ENCODE assay signal across 19 mouse cellular contexts in the genomic region with DNA sequence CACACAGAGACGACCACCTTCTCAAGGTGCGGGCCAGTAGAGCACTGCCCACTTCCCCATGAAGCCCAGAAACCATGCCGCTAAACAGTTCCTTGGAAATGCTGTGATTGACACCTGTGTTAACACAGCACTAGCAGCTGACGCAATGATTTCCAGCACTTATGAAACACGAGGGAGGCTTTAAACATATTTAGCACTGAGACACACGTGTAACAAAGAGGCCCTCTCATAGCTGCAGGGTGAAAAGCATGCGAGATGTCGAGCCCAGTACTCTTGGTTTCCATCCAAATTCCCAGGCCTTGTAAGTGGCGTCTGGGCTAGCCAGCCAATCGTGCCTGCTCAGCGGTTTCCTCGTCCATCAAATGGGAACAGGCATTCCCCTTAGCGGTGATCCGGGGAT.
DNase-seq lines count a peak whose midpoint lies in the region; ATAC-seq and TF ChIP-seq lines count a peak whose summit lies in the region.
"Had no signal": no experiment of that assay in that cellular context is flagged by ENCODE, and none has a peak within 500 bp of the region (broad histone marks: within the 10 kb centered on the region; RNA-seq: fewer than 3 reads in every experiment).

No protein-coding gene starts in this region.

- no peak overlapping the region for H3K9ac ChIP-seq in hindbrain, embryonic 12.5 days
- H3K9ac ChIP-seq in hindbrain, embryonic 11.5 days (ENCODE audit: low read depth, low read length), result no peak overlapping the region
- no peak overlapping the region for H3K9ac ChIP-seq in stomach, embryonic 14.5 days (replicated peaks; ENCODE audit: low read depth, low read length)
- no peak overlapping the region for H3K9ac ChIP-seq in stomach, postnatal 0 days (ENCODE audit: low read length)
- H3K9ac ChIP-seq in limb, embryonic 12.5 days (replicated peaks), result no peak overlapping the region
- H3K9ac ChIP-seq: lung, embryonic 15.5 days; midbrain, embryonic 12.5 days had no signal

- no peak overlapping the region for H3K4me2 ChIP-seq in hindbrain, embryonic 12.5 days (replicated peaks)
- H3K4me2 ChIP-seq in hindbrain, embryonic 11.5 days (replicated peaks; ENCODE audit: low read depth, low read length), result no peak overlapping the region
- no peak overlapping the region for H3K4me2 ChIP-seq in stomach, embryonic 14.5 days (replicated peaks; ENCODE audit: low read depth, low read length)
- no peak overlapping the region for H3K4me2 ChIP-seq in stomach, postnatal 0 days (replicated peaks; ENCODE audit: low read depth)
- H3K4me2 ChIP-seq in limb, embryonic 12.5 days, result no peak overlapping the region
- H3K4me2 ChIP-seq: liver, embryonic 11.5 days; lung, embryonic 15.5 days; midbrain, embryonic 12.5 days had no signal

- TF ChIP-seq EP300 in stomach, postnatal 0 days (optimal IDR thresholded peaks at IDR 0.05), result no peak

- no peaks in the 10 kb centered on the region for H3K4me1 ChIP-seq in hindbrain, embryonic 12.5 days
- H3K4me1 ChIP-seq in hindbrain, embryonic 11.5 days (replicated peaks; ENCODE audit: control insufficient read depth, insufficient read depth, low read length), result no peaks in the 10 kb centered on the region
- H3K4me1 ChIP-seq in stomach, embryonic 14.5 days (ENCODE audit: control insufficient read depth, insufficient read depth, low read length), result 0 out of 2 replicates have a peak, but pooled peaks cover 2% of the 10 kb centered on the region
- no peaks in the 10 kb centered on the region for H3K4me1 ChIP-seq in stomach, postnatal 0 days (replicated peaks; ENCODE audit: control insufficient read depth, insufficient read depth)
- peaks cover 50% of the 10 kb centered on the region for H3K4me1 ChIP-seq in limb, embryonic 12.5 days (replicated peaks)
- H3K4me1 ChIP-seq: midbrain, embryonic 12.5 days had no signal

- no peak for ATAC-seq in hindbrain, embryonic 12.5 days (ENCODE audit: low FRiP score)
- no peak for ATAC-seq in hindbrain, embryonic 11.5 days (ENCODE audit: low FRiP score)
- 0 out of 2 replicates have a peak, but pooled peaks have one; percentile 18 for ATAC-seq in stomach, embryonic 14.5 days (ENCODE audit: insufficient number of reproducible peaks, insufficient read depth, low FRiP score, low read depth)
- ATAC-seq in stomach, postnatal 0 days (ENCODE audit: low FRiP score, low TSS enrichment), result no peak
- ATAC-seq in limb, embryonic 12.5 days (ENCODE audit: insufficient number of reproducible peaks, insufficient read depth, low FRiP score, low TSS enrichment, low read depth), result peak; percentile 56; the same call in 1 of the 2 replicates
- ATAC-seq in activated CD4-positive, CD25-positive, alpha-beta regulatory T cell, adult 4 months, result no peak

- no peak overlapping the region for H3K4me3 ChIP-seq in hindbrain, embryonic 12.5 days
- no peak overlapping the region for H3K4me3 ChIP-seq in hindbrain, embryonic 11.5 days (ENCODE audit: low read depth, low read length)
- H3K4me3 ChIP-seq in stomach, embryonic 14.5 days (ENCODE audit: low read depth, low read length), result no peak overlapping the region
- no peak overlapping the region for H3K4me3 ChIP-seq in stomach, postnatal 0 days (ENCODE audit: low read depth, low read length)
- no peak overlapping the region for H3K4me3 ChIP-seq in limb, embryonic 12.5 days (replicated peaks)
- H3K4me3 ChIP-seq: erythroblast, embryonic 14.5 days; lung, embryonic 15.5 days; midbrain, embryonic 12.5 days had no signal

- no peak for DNase-seq in hindbrain, embryonic 11.5 days (ENCODE audit: low spot score)
- DNase-seq in stomach, postnatal 0 days (ENCODE audit: low spot score), result no peak
- DNase-seq in telencephalon, adult 2 months (ENCODE audit: low read depth, low spot score), result peak; percentile 17
- DNase-seq in adrenal gland, adult (ENCODE audit: inconsistent age in 2 of 2, low spot score in 1 of 2), result no peak
- DNase-seq: adrenal gland, postnatal 10 days; cerebellum, postnatal 10 days; embryo, embryonic 11 days; right cerebral cortex, postnatal 25 days; thymus, postnatal 14 days had no signal

- H3K9me3 ChIP-seq in hindbrain, embryonic 12.5 days (replicated peaks), result no peaks in the 10 kb centered on the region
- no peaks in the 10 kb centered on the region for H3K9me3 ChIP-seq in hindbrain, embryonic 11.5 days (ENCODE audit: control insufficient read depth, low read length)
- no peaks in the 10 kb centered on the region for H3K9me3 ChIP-seq in stomach, embryonic 14.5 days (ENCODE audit: control insufficient read depth, low read depth, low read length)
- no peaks in the 10 kb centered on the region for H3K9me3 ChIP-seq in stomach, postnatal 0 days (ENCODE audit: control insufficient read depth, low read length)
- H3K9me3 ChIP-seq in limb, embryonic 12.5 days, result no peaks in the 10 kb centered on the region
- H3K9me3 ChIP-seq: G1E; lung, embryonic 15.5 days; midbrain, embryonic 12.5 days had no signal

- 63% methylated on average over 14 of the region's 14 CpGs for WGBS in hindbrain, embryonic 12.5 days
- WGBS in hindbrain, embryonic 11.5 days, result 70% methylated on average over 14 of the region's 14 CpGs
- WGBS in stomach, embryonic 14.5 days, result 34% methylated on average over 14 of the region's 14 CpGs
- WGBS in stomach, postnatal 0 days, result 31% methylated on average over 14 of the region's 14 CpGs
- 59% methylated on average over 14 of the region's 14 CpGs for WGBS in limb, embryonic 12.5 days

- H3K27ac ChIP-seq in hindbrain, embryonic 12.5 days, result 0 out of 2 replicates have a peak overlapping the region, but pooled peaks have one; percentile 4
- H3K27ac ChIP-seq in hindbrain, embryonic 11.5 days (ENCODE audit: low read depth, low read length), result no peak overlapping the region
- H3K27ac ChIP-seq in stomach, embryonic 14.5 days (ENCODE audit: low read length), result no peak overlapping the region
- no peak overlapping the region for H3K27ac ChIP-seq in stomach, postnatal 0 days (replicated peaks)
- peak overlapping the region; percentile 77 for H3K27ac ChIP-seq in limb, embryonic 12.5 days
- H3K27ac ChIP-seq: kidney, postnatal 0 days; lung, embryonic 15.5 days; midbrain, embryonic 12.5 days had no signal

- H3K27me3 ChIP-seq in hindbrain, embryonic 12.5 days, result no peaks in the 10 kb centered on the region
- H3K27me3 ChIP-seq in hindbrain, embryonic 11.5 days (ENCODE audit: control insufficient read depth, insufficient read depth, low read length), result no peaks in the 10 kb centered on the region
- H3K27me3 ChIP-seq in stomach, embryonic 14.5 days (ENCODE audit: control insufficient read depth, insufficient read depth, low read length), result no peaks in the 10 kb centered on the region
- no peaks in the 10 kb centered on the region for H3K27me3 ChIP-seq in stomach, postnatal 0 days (ENCODE audit: control insufficient read depth, insufficient read depth, low read length)
- no peaks in the 10 kb centered on the region for H3K27me3 ChIP-seq in limb, embryonic 12.5 days
- H3K27me3 ChIP-seq: lung, embryonic 15.5 days; midbrain, embryonic 12.5 days had no signal

- no peak for TF ChIP-seq CTCF in stomach, postnatal 0 days (IDR thresholded peaks at IDR 0.05; ENCODE audit: low read depth)

- H3K36me3 ChIP-seq in hindbrain, embryonic 12.5 days, result no peaks in the 10 kb centered on the region
- H3K36me3 ChIP-seq in hindbrain, embryonic 11.5 days (ENCODE audit: control insufficient read depth, insufficient read depth, low read length), result no peaks in the 10 kb centered on the region
- no peaks in the 10 kb centered on the region for H3K36me3 ChIP-seq in stomach, embryonic 14.5 days (ENCODE audit: control insufficient read depth, insufficient read depth, low read length)
- no peaks in the 10 kb centered on the region for H3K36me3 ChIP-seq in stomach, postnatal 0 days (ENCODE audit: control insufficient read depth, insufficient read depth, low read length)
- no peaks in the 10 kb centered on the region for H3K36me3 ChIP-seq in limb, embryonic 12.5 days
- H3K36me3 ChIP-seq: lung, embryonic 15.5 days; midbrain, embryonic 12.5 days had no signal

Comparison
In these comparisons a context has a peak if more than half of its experiments do, and no peak if none do; other contexts are left out.
1. ATAC-seq: peak in stomach, embryonic 14.5 days (single experiment) and limb, embryonic 12.5 days (single experiment); none in hindbrain, embryonic 12.5 days (single experiment), hindbrain, embryonic 11.5 days (single experiment), stomach, postnatal 0 days (single experiment) and activated CD4-positive, CD25-positive, alpha-beta regulatory T cell, adult 4 months (single experiment).
2. H3K27ac ChIP-seq: peak in hindbrain, embryonic 12.5 days (single experiment) and limb, embryonic 12.5 days (single experiment); none in hindbrain, embryonic 11.5 days (single experiment), stomach, embryonic 14.5 days (single experiment) and stomach, postnatal 0 days (single experiment).